Mouse (Mus musculus) lung, embryonic 14.5 days (tissue): ENCODE results near the gene Gm49601. TPM values are rescaled to one million over a fixed set of nuclear protein-coding genes. Genes with fewer than 3 reads are reported as not detected.

Experiments used
- ATAC-seq: fragments of 200-750 bp; cut with Nextera tagmentation; 2 replicates; pipeline ENCODE4 v1.8.0; 2017; ENCODE audit warnings: mild to moderate bottlenecking, moderate TSS enrichment, moderate library complexity; ENCODE audit not compliant: insufficient read depth
- DNase-seq: peaks from one replicate; pipeline ENCODE4 v3.0.0-alpha.2; 2015
- H3K27ac ChIP-seq: fragments of 300-500 bp; sonication (generic); 2 replicates; pipeline ENCODE4 v1.5.1; 2014; ENCODE audit warnings: low read depth, mild to moderate bottlenecking, moderate library complexity
- H3K27me3 ChIP-seq: fragments of 300-500 bp; sonication (generic); 2 replicates; pipeline ENCODE4 v1.6.1; 2014; ENCODE audit warnings: low read length, control low read depth; ENCODE audit not compliant: insufficient read depth
- H3K36me3 ChIP-seq: fragments of 300-500 bp; sonication (generic); 2 replicates; pipeline ENCODE4 v1.6.1; 2014; ENCODE audit warnings: control low read depth; ENCODE audit not compliant: insufficient read depth
- H3K4me1 ChIP-seq: fragments of 300-500 bp; sonication (generic); 2 replicates; pipeline ENCODE4 v1.6.1; 2014; ENCODE audit warnings: antibody characterized with exemption, control low read depth; ENCODE audit not compliant: insufficient read depth
- H3K4me2 ChIP-seq: fragments of 300-500 bp; sonication (generic); 2 replicates; pipeline ENCODE4 v1.6.1; 2014; ENCODE audit warnings: mild to moderate bottlenecking
- H3K4me3 ChIP-seq: fragments of 300-500 bp; sonication (generic); 2 replicates; pipeline ENCODE4 v1.5.1; 2014; ENCODE audit warnings: low read depth, low read length
- H3K9ac ChIP-seq: fragments of 300-500 bp; sonication (generic); 2 replicates; pipeline ENCODE4 v1.6.1; 2014
- H3K9me3 ChIP-seq: fragments of 300-500 bp; sonication (generic); 2 replicates; pipeline ENCODE4 v1.6.1; 2016; ENCODE audit warnings: low read depth, low read length, control low read depth
- CTCF ChIP-seq: IDR thresholded peaks from 2 replicates; pipeline ENCODE4 v1.5.1; 2016; ENCODE audit warnings: antibody characterized with exemption, low read depth
- whole genome bisulfite sequencing: fragments of 180-500 bp; shearing (Covaris S2); extraction: QIAGEN DNeasy Blood & Tissue Kit; methylation state at CpG from one replicate; pipeline ENCODE4 v1.1.7; 2014; 5-methylcytosine and 5-hydroxymethylcytosine counted together
- polyA plus RNA-seq: library from polyadenylated mRNA; unstranded; fragments of >200 nt; fragmentation: Nextera tagmentation; extraction: Ambion mirVana; gene quantifications from 2 replicates; pipeline ENCODE4 v1.2.1, GENCODE M21; 2014

The Gm49601 gene
- polyA plus RNA-seq, 1 experiment from 2014 or later = 1.7 TPM

GRCm38 (mm10) chr16:18608226-18608625 is 18.0 kb downstream of the Gm49601 start:
- no peak overlapping the region for H3K9ac ChIP-seq

GRCm38 (mm10) chr16:18605705-18606104 is 20.5 kb downstream of the Gm49601 start:
- H3K4me1 ChIP-seq = peaks cover 14% of the 10 kb centered on the region; the same call in 1 of the 2 replicates
- H3K4me3 ChIP-seq = no peak overlapping the region
- peak; percentile 58; the same call in 1 of the 2 replicates for ATAC-seq
- 71% methylated on average over 5 of the region's 5 CpGs for WGBS
- no peaks in the 10 kb centered on the region for H3K9me3 ChIP-seq
- TF ChIP-seq CTCF = no peak
- H3K36me3 ChIP-seq = no peaks in the 10 kb centered on the region
- H3K27ac ChIP-seq = peak overlapping the region; percentile 42; the same call in 1 of the 2 replicates
- H3K4me2 ChIP-seq = peak overlapping the region; percentile 20; the same call in 1 of the 2 replicates
- 0 out of 2 replicates have a peak, but pooled peaks cover 4% of the 10 kb centered on the region for H3K27me3 ChIP-seq
- DNase-seq = no peak
- no peak overlapping the region for H3K9ac ChIP-seq

More at GRCm38 (mm10) chr16:18608226-18608625, 18.0 kb downstream of the Gm49601 start:
- Histone ChIP-seq H3K9me3 (no peaks in the 10 kb centered on the region), H3K4me2 (peak overlapping the region; percentile 44), H3K4me1 (peaks cover 22% of the 10 kb centered on the region), H3K4me3 (no peak overlapping the region), H3K27ac (no peak overlapping the region), H3K36me3 (no peaks in the 10 kb centered on the region), H3K27me3 (0 out of 2 replicates have a peak, but pooled peaks cover 7% of the 10 kb centered on the region)
- 0 out of 2 replicates have a peak, but pooled peaks have one; percentile 11 for ATAC-seq
- TF ChIP-seq CTCF = no peak
- DNase-seq = peak; percentile 81
- 10% methylated on average over 11 of the region's 11 CpGs for WGBS

- ATAC-seq (no peak), DNase-seq (no peak)
- WGBS = 36% methylated on average over 8 of the region's 8 CpGs
- H3K4me1 ChIP-seq = peaks cover 14% of the 10 kb centered on the region; the same call in 1 of the 2 replicates
- H3K9ac ChIP-seq = no peak overlapping the region
- TF ChIP-seq CTCF = no peak
- H3K4me2 ChIP-seq = no peak overlapping the region
- peak overlapping the region; percentile 31; the same call in 1 of the 2 replicates for H3K27ac ChIP-seq
- no peak overlapping the region for H3K4me3 ChIP-seq
- H3K36me3 ChIP-seq = no peaks in the 10 kb centered on the region
- H3K27me3 ChIP-seq = no peaks in the 10 kb centered on the region
- no peaks in the 10 kb centered on the region for H3K9me3 ChIP-seq
Observed at GRCm38 (mm10) chr16:18604267-18604701, 21.9 kb downstream of the Gm49601 start.

- WGBS = 39% methylated on average over 7 of the region's 7 CpGs
- H3K4me1 ChIP-seq = peaks cover 11% of the 10 kb centered on the region; the same call in 1 of the 2 replicates
- no peak overlapping the region for H3K9ac ChIP-seq
- H3K4me2 ChIP-seq = no peak overlapping the region
- TF ChIP-seq CTCF = no peak
- H3K9me3 ChIP-seq = no peaks in the 10 kb centered on the region
- no peaks in the 10 kb centered on the region for H3K36me3 ChIP-seq
- no peak for DNase-seq
- H3K27ac ChIP-seq = no peak overlapping the region
- ATAC-seq = no peak
- no peaks in the 10 kb centered on the region for H3K27me3 ChIP-seq
- H3K4me3 ChIP-seq = no peak overlapping the region
Observed at GRCm38 (mm10) chr16:18601447-18601846, 24.8 kb downstream of the Gm49601 start.

- Histone ChIP-seq H3K4me3 (no peak overlapping the region), H3K9ac (no peak overlapping the region), H3K27me3 (peaks cover 4% of the 10 kb centered on the region; the same call in 1 of the 2 replicates), H3K4me1 (0 out of 2 replicates have a peak, but pooled peaks cover 9% of the 10 kb centered on the region), H3K36me3 (no peaks in the 10 kb centered on the region), H3K27ac (no peak overlapping the region), H3K4me2 (no peak overlapping the region), H3K9me3 (no peaks in the 10 kb centered on the region)
- ATAC-seq = no peak
- DNase-seq = no peak
- no peak for TF ChIP-seq CTCF
- WGBS = 51% methylated on average over 3 of the region's 3 CpGs
Observed at GRCm38 (mm10) chr16:18598006-18598405, 28.2 kb downstream of the Gm49601 start.

GRCm38 (mm10) chr16:18596255-18596654 is 30.0 kb downstream of the Gm49601 start:
- no peaks in the 10 kb centered on the region for H3K9me3 ChIP-seq
- H3K4me3 ChIP-seq = no peak overlapping the region
- 0 out of 2 replicates have a peak, but pooled peaks cover 4% of the 10 kb centered on the region for H3K4me1 ChIP-seq
- WGBS = 37% methylated on average over 5 of the region's 5 CpGs
- no peak overlapping the region for H3K4me2 ChIP-seq
- H3K36me3 ChIP-seq = no peaks in the 10 kb centered on the region
- no peak for DNase-seq
- ATAC-seq = no peak
- no peak overlapping the region for H3K9ac ChIP-seq
- TF ChIP-seq CTCF = no peak
- no peak overlapping the region for H3K27ac ChIP-seq
- H3K27me3 ChIP-seq = peaks cover 12% of the 10 kb centered on the region

GRCm38 (mm10) chr16:18593930-18594329 is 32.3 kb downstream of the Gm49601 start:
- no peak for DNase-seq
- Histone ChIP-seq H3K36me3 (no peaks in the 10 kb centered on the region), H3K9ac (no peak overlapping the region), H3K4me3 (no peak overlapping the region), H3K4me1 (0 out of 2 replicates have a peak, but pooled peaks cover 7% of the 10 kb centered on the region), H3K4me2 (no peak overlapping the region), H3K9me3 (no peaks in the 10 kb centered on the region), H3K27ac (no peak overlapping the region), H3K27me3 (peaks cover 35% of the 10 kb centered on the region)
- TF ChIP-seq CTCF = no peak
- ATAC-seq = no peak
- WGBS = 66% methylated on average over 2 of the region's 2 CpGs
